Mouse (Mus musculus): ENCODE measurements around the gene Ube3a. TPM values are rescaled to one million over a fixed set of nuclear protein-coding genes. Genes with fewer than 3 reads are reported as not detected.

The Ube3a gene
- 109 and 131 TPM in 2 replicates for polyA plus RNA-seq (2014; fragmentation: Nextera tagmentation; extraction: Ambion mirVana)

DNA sequence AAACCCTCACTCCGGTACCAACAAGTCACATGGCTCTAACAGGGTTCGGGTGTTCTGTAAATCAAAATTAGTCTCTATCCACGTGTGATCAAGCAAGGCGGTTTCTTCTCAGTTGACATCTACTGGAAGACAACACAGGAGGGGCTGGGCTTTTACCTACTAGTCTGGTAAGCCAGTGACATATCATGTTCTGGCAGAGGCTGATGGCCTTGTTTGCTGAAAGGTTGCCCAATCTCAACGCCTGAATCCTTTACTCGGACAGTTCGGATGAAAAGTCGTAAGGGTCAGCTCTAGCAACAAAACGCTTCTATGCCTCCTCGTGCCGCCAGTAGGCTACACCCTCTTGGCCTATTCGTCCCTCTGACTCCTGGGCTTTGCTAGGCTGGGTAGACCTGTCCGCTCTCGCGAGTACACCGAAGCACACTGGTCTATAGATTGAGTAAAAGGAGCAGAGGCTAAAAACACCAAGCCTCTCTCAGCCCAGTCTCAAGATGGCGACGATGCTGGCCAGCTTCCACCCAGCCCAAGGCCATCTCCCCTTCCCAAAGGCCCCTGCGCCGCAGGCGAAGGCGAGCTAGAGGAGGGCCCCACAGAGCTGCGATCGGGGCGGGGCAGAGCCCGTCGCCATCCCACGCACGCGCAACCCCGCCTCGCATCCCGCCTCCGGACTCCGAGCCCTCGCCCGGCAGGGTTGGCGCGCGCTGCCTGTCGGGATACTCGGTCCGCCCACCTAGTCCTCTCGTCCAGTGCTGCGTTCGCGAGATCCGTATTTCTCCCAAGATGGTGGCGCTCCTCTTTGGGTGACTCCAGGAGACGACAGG, at the start of gene Ube3a:
Gene Ube3a, plus strand, starts transcription at position 706 of the 821 bp plus-strand sequence.
- peak within 1 kb of the TSS; percentile 98 for H3K9ac ChIP-seq (ENCODE audit: low read length)
- H3K4me3 ChIP-seq (ENCODE audit: control insufficient read depth in 1 of 2, insufficient read depth in 1 of 2, low read depth in 1 of 2, low read length in 2 of 2), result peak within 1 kb of the TSS; percentile 93 to 99
- peak within 1 kb of the TSS; percentile 79 for H3K4me2 ChIP-seq (ENCODE audit: low read length)

GRCm38 (mm10) chr7:59192831-59193230, 35.7 kb upstream of the Ube3a start:
- Histone ChIP-seq H3K9me3 (ENCODE audit: control insufficient read depth, low read length) (no peaks in the 10 kb centered on the region), H3K4me2 (ENCODE audit: low read length) (no peak overlapping the region), H3K9ac (ENCODE audit: low read length) (no peak overlapping the region), H3K4me1 (ENCODE audit: control insufficient read depth in 2 of 2, insufficient read depth in 2 of 2, low read length in 2 of 2) (no peaks in the 10 kb centered on the region), H3K27ac (replicated peaks in 1 of 2; ENCODE audit: control insufficient read depth in 1 of 2, insufficient read depth in 1 of 2, low read depth in 2 of 2, low read length in 2 of 2) (no peak overlapping the region), H3K36me3 (ENCODE audit: control insufficient read depth, insufficient read depth, low read length) (no peaks in the 10 kb centered on the region), H3K27me3 (ENCODE audit: control insufficient read depth, insufficient read depth, low read length) (no peaks in the 10 kb centered on the region), H3K4me3 (ENCODE audit: control insufficient read depth in 1 of 2, insufficient read depth in 1 of 2, low read depth in 1 of 2, low read length in 2 of 2) (no peak overlapping the region)
- no peak for ATAC-seq (ENCODE audit: insufficient number of reproducible peaks, insufficient read depth, low FRiP score, low read depth)

More for the DNA sequence above, at the start of gene Ube3a:
- WGBS, result 2% methylated on average over 45 of the region's 50 CpGs
- peaks cover 0 to 13% of the 10 kb centered on the region in 2 experiments; a peak in 2 of 4 replicates for H3K4me1 ChIP-seq (ENCODE audit: control insufficient read depth in 2 of 2, insufficient read depth in 2 of 2, low read length in 2 of 2)
- no peaks in the 10 kb centered on the region for H3K36me3 ChIP-seq (ENCODE audit: control insufficient read depth, insufficient read depth, low read length)
- no peaks in the 10 kb centered on the region for H3K27me3 ChIP-seq (ENCODE audit: control insufficient read depth, insufficient read depth, low read length)
- H3K9me3 ChIP-seq (ENCODE audit: control insufficient read depth, low read length), result no peaks in the 10 kb centered on the region
- peak; percentile 99 for ATAC-seq (ENCODE audit: insufficient number of reproducible peaks, insufficient read depth, low FRiP score, low read depth)
- H3K27ac ChIP-seq (replicated peaks in 1 of 2; ENCODE audit: control insufficient read depth in 1 of 2, insufficient read depth in 1 of 2, low read depth in 2 of 2, low read length in 2 of 2), result peak within 1 kb of the TSS; percentile 98 to 99

DNA sequence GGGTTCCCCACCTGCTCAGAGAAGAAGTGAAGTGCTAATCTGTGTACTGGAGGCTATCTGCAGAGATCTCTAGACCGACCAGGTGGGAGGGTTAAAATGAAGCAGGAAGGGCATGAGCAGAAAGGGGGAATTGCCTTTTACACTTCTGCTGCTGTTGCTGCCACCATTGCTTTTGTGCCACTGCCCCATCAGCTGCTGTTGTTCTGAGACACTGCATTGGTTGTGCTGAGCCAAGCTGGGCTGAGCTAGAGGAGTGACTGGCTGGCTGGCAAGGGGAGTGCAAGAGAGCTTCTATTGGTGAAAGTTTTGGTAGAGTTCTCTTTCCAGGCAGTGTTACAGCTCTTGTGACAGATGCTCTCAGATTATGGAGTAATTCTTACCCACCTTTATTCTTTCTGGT, 13.6 kb upstream of the Ube3a start:
- Histone ChIP-seq H3K36me3 (ENCODE audit: control insufficient read depth, insufficient read depth, low read length) (no peaks in the 10 kb centered on the region), H3K27me3 (ENCODE audit: control insufficient read depth, insufficient read depth, low read length) (no peaks in the 10 kb centered on the region), H3K4me2 (ENCODE audit: low read length) (no peak overlapping the region), H3K9ac (ENCODE audit: low read length) (no peak overlapping the region), H3K9me3 (ENCODE audit: control insufficient read depth, low read length) (peaks cover 10% of the 10 kb centered on the region), H3K27ac (replicated peaks in 1 of 2; ENCODE audit: control insufficient read depth in 1 of 2, insufficient read depth in 1 of 2, low read depth in 2 of 2, low read length in 2 of 2) (no peak overlapping the region), H3K4me3 (ENCODE audit: control insufficient read depth in 1 of 2, insufficient read depth in 1 of 2, low read depth in 1 of 2, low read length in 2 of 2) (no peak overlapping the region), H3K4me1 (ENCODE audit: control insufficient read depth in 2 of 2, insufficient read depth in 2 of 2, low read length in 2 of 2) (no peaks in the 10 kb centered on the region)
- ATAC-seq (ENCODE audit: insufficient number of reproducible peaks, insufficient read depth, low FRiP score, low read depth), result no peak
- 72% methylated on average over 1 of the region's 1 CpGs for WGBS

DNA sequence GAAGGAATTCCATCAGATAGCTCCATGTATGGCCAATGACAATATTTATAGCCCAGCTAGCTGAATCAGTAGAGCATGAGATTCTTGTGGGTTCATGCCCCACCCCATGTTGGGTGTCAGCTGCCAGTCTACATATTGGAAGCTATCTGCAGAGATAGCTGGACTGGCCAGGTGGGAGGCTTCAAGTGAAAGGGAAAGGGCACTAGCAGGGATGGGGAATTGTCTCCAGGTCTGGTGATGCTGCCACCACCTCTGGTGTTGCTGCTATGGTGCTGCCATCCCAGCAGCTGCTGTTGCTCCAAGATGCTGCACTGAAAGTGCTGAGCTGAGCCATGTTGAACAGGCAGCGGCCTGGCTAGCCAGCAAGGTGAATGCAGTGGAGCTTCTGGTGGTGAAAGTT, 7.3 kb upstream of the Ube3a start:
- no peaks in the 10 kb centered on the region for H3K27me3 ChIP-seq (ENCODE audit: control insufficient read depth, insufficient read depth, low read length)
- no peak overlapping the region for H3K9ac ChIP-seq (ENCODE audit: low read length)
- H3K9me3 ChIP-seq (ENCODE audit: control insufficient read depth, low read length), result no peaks in the 10 kb centered on the region
- H3K4me2 ChIP-seq (ENCODE audit: low read length), result no peak overlapping the region
- H3K27ac ChIP-seq (replicated peaks in 1 of 2; ENCODE audit: control insufficient read depth in 1 of 2, insufficient read depth in 1 of 2, low read depth in 2 of 2, low read length in 2 of 2), result no peak overlapping the region
- no peak overlapping the region for H3K4me3 ChIP-seq (ENCODE audit: control insufficient read depth in 1 of 2, insufficient read depth in 1 of 2, low read depth in 1 of 2, low read length in 2 of 2)
- 56% methylated on average over 1 of the region's 1 CpGs for WGBS
- no peak for ATAC-seq (ENCODE audit: insufficient number of reproducible peaks, insufficient read depth, low FRiP score, low read depth)
- no peaks in the 10 kb centered on the region for H3K4me1 ChIP-seq (ENCODE audit: control insufficient read depth in 2 of 2, insufficient read depth in 2 of 2, low read length in 2 of 2)
- no peaks in the 10 kb centered on the region for H3K36me3 ChIP-seq (ENCODE audit: control insufficient read depth, insufficient read depth, low read length)

GRCm38 (mm10) chr7:59228866-59229182, 274 bp downstream of the Ube3a start:
- ATAC-seq (ENCODE audit: insufficient number of reproducible peaks, insufficient read depth, low FRiP score, low read depth), result peak; percentile 65
- H3K36me3 ChIP-seq (ENCODE audit: control insufficient read depth, insufficient read depth, low read length), result no peaks in the 10 kb centered on the region
- peak overlapping the region; percentile 97 to 98 for H3K27ac ChIP-seq (replicated peaks in 1 of 2; ENCODE audit: control insufficient read depth in 1 of 2, insufficient read depth in 1 of 2, low read depth in 2 of 2, low read length in 2 of 2)
- no peaks in the 10 kb centered on the region for H3K27me3 ChIP-seq (ENCODE audit: control insufficient read depth, insufficient read depth, low read length)
- under 1% methylated on average over 38 of the region's 39 CpGs for WGBS
- H3K4me3 ChIP-seq (ENCODE audit: control insufficient read depth in 1 of 2, insufficient read depth in 1 of 2, low read depth in 1 of 2, low read length in 2 of 2), result peak overlapping the region; percentile 93 to 99
- H3K9me3 ChIP-seq (ENCODE audit: control insufficient read depth, low read length), result no peaks in the 10 kb centered on the region
- H3K4me2 ChIP-seq (ENCODE audit: low read length), result peak overlapping the region; percentile 79
- peak overlapping the region; percentile 98 for H3K9ac ChIP-seq (ENCODE audit: low read length)
- H3K4me1 ChIP-seq (ENCODE audit: control insufficient read depth in 2 of 2, insufficient read depth in 2 of 2, low read length in 2 of 2), result peaks cover 0 to 13% of the 10 kb centered on the region in 2 experiments; a peak in 2 of 4 replicates

GRCm38 (mm10) chr7:59229183-59229911, 797 bp downstream of the Ube3a start:
- peak overlapping the region; percentile 79 for H3K4me2 ChIP-seq (ENCODE audit: low read length)
- H3K9ac ChIP-seq (ENCODE audit: low read length), result peak overlapping the region; percentile 98
- peak overlapping the region; percentile 97 to 98 for H3K27ac ChIP-seq (replicated peaks in 1 of 2; ENCODE audit: control insufficient read depth in 1 of 2, insufficient read depth in 1 of 2, low read depth in 2 of 2, low read length in 2 of 2)
- WGBS, result under 1% methylated on average over 50 of the region's 52 CpGs
- H3K4me1 ChIP-seq (ENCODE audit: control insufficient read depth in 2 of 2, insufficient read depth in 2 of 2, low read length in 2 of 2), result peaks cover 0 to 13% of the 10 kb centered on the region in 2 experiments; a peak in 2 of 4 replicates
- no peaks in the 10 kb centered on the region for H3K27me3 ChIP-seq (ENCODE audit: control insufficient read depth, insufficient read depth, low read length)
- H3K36me3 ChIP-seq (ENCODE audit: control insufficient read depth, insufficient read depth, low read length), result no peaks in the 10 kb centered on the region
- H3K4me3 ChIP-seq (ENCODE audit: control insufficient read depth in 1 of 2, insufficient read depth in 1 of 2, low read depth in 1 of 2, low read length in 2 of 2), result peak overlapping the region; percentile 93 to 99
- no peaks in the 10 kb centered on the region for H3K9me3 ChIP-seq (ENCODE audit: control insufficient read depth, low read length)
- peak; percentile 41 for ATAC-seq (ENCODE audit: insufficient number of reproducible peaks, insufficient read depth, low FRiP score, low read depth)

DNA sequence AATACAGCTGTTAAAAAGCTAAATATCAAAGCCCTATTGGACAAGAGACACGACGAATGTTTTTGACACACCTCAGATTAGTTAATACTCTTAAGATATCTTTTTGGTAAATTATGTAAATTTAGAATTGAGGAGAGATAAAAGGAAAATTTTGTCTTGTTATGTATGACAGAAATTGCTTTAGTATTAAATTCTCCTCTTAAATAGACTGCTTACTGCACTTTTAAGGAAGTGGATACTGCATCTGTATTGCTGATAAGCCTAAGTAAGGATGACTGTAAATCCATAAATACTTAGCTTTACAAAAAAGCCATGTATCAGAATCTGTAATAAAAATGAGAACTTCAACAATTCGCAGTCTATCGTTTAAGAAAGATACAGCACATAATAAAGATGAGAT, 1.8 kb downstream of the Ube3a start:
- peak overlapping the region; percentile 98 for H3K9ac ChIP-seq (ENCODE audit: low read length)

More for the DNA sequence above, 1.8 kb downstream of the Ube3a start:
- 39% methylated on average over 4 of the region's 4 CpGs for WGBS
- Histone ChIP-seq H3K4me3 (ENCODE audit: control insufficient read depth in 1 of 2, insufficient read depth in 1 of 2, low read depth in 1 of 2, low read length in 2 of 2) (peak overlapping the region in 1 of 2 experiments; percentile 99; a peak in 2 of 4 replicates), H3K27me3 (ENCODE audit: control insufficient read depth, insufficient read depth, low read length) (no peaks in the 10 kb centered on the region), H3K36me3 (ENCODE audit: control insufficient read depth, insufficient read depth, low read length) (no peaks in the 10 kb centered on the region), H3K9me3 (ENCODE audit: control insufficient read depth, low read length) (no peaks in the 10 kb centered on the region), H3K4me1 (ENCODE audit: control insufficient read depth in 2 of 2, insufficient read depth in 2 of 2, low read length in 2 of 2) (peaks cover 0 to 13% of the 10 kb centered on the region in 2 experiments; a peak in 2 of 4 replicates), H3K4me2 (ENCODE audit: low read length) (peak overlapping the region; percentile 79), H3K27ac (replicated peaks in 1 of 2; ENCODE audit: control insufficient read depth in 1 of 2, insufficient read depth in 1 of 2, low read depth in 2 of 2, low read length in 2 of 2) (no peak overlapping the region)
- ATAC-seq (ENCODE audit: insufficient number of reproducible peaks, insufficient read depth, low FRiP score, low read depth), result no peak
